In the genomic region with DNA sequence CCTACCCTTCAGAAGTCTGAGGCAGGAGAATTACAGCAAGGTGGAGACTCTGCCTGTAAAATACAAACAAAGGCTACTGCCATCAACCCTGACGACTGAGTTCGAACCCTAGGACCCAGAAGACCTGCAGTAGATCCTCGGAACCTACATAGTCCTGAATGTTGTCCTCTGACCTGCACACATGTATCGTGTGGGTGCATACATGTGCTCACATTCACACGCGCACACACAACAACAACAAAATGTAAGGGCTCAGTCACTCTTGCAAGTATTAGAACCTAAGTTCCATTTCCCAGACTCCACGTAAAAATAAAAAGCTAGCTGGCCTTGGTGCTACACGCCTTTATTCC, we compare ENCODE assay signal across 8 mouse cellular contexts. TPM values are rescaled to one million over a fixed set of nuclear protein-coding genes. Genes with fewer than 3 reads are reported as not detected.
DNase-seq lines count a peak whose midpoint lies in the region; ATAC-seq and TF ChIP-seq lines count a peak whose summit lies in the region.

No protein-coding gene starts in this region.

- no peak for TF ChIP-seq POLR2A in heart, adult 2 months (IDR thresholded peaks at IDR 0.05; ENCODE audit: insufficient read depth, low read depth, low read length)
- no peak for TF ChIP-seq POLR2A in thymus, adult 2 months (IDR thresholded peaks at IDR 0.05; ENCODE audit: control insufficient read depth, extremely low read depth, insufficient read depth, low read length, poor library complexity)

- H3K4me2 ChIP-seq in liver, embryonic 12.5 days: peak overlapping the region; percentile 93
- H3K4me2 ChIP-seq in stomach, postnatal 0 days (replicated peaks; ENCODE audit: low read depth): peak overlapping the region; percentile 86

- H3K79me2 ChIP-seq in heart, adult 2 months (replicated peaks; ENCODE audit: control insufficient read depth, insufficient read depth, low read length): peaks cover 3% of the 10 kb centered on the region

- ATAC-seq in liver, embryonic 12.5 days: peak; percentile 23; the same call in 1 of the 2 replicates
- ATAC-seq in stomach, postnatal 0 days (ENCODE audit: low FRiP score, low TSS enrichment): no peak

- H3K4me3 ChIP-seq in heart, adult 2 months: peak overlapping the region; percentile 84
- peak overlapping the region; percentile 63 for H3K4me3 ChIP-seq in thymus, adult 2 months (ENCODE audit: control insufficient read depth, insufficient read depth, low read length)
- peak overlapping the region; percentile 94 for H3K4me3 ChIP-seq in liver, embryonic 12.5 days
- H3K4me3 ChIP-seq in stomach, postnatal 0 days (ENCODE audit: low read depth, low read length): peak overlapping the region; percentile 81

- intact Hi-C loops in heart, adult 2 months (cut with DNase I): loop anchor here (5.0 kb wide), 1 partner anchor 82 kb away; the partner anchor contains the start of gene Cttn

- peak overlapping the region; percentile 65 for H3K9ac ChIP-seq in heart, adult 2 months (ENCODE audit: low read depth, low read length)
- H3K9ac ChIP-seq in liver, embryonic 12.5 days: peak overlapping the region; percentile 74
- H3K9ac ChIP-seq in stomach, postnatal 0 days (ENCODE audit: low read length): peak overlapping the region; percentile 67

- peaks cover 9% of the 10 kb centered on the region for H3K36me3 ChIP-seq in heart, adult 2 months (ENCODE audit: control insufficient read depth, insufficient read depth, low read length)
- peaks cover 4% of the 10 kb centered on the region; the same call in 1 of the 2 replicates for H3K36me3 ChIP-seq in thymus, adult 2 months (ENCODE audit: control insufficient read depth, insufficient read depth, low read length)
- peaks cover 31% of the 10 kb centered on the region for H3K36me3 ChIP-seq in liver, embryonic 12.5 days
- H3K36me3 ChIP-seq in stomach, postnatal 0 days (ENCODE audit: control insufficient read depth, insufficient read depth, low read length): peaks cover 6% of the 10 kb centered on the region; the same call in 1 of the 2 replicates

- TF ChIP-seq EP300 in heart, adult 2 months (IDR thresholded peaks at IDR 0.05; ENCODE audit: insufficient read depth, low read depth, low read length): 0 out of 2 replicates have a peak, but pooled peaks have one; percentile 7
- TF ChIP-seq EP300 in stomach, postnatal 0 days (optimal IDR thresholded peaks at IDR 0.05): no peak

- DNase-seq in heart, adult 2 months: no peak
- no peak for DNase-seq in heart, adult 11 months
- DNase-seq in thymus, adult 2 months: no peak
- DNase-seq in thymus, postnatal 0 days (ENCODE audit: low spot score): no peak
- DNase-seq in stomach, postnatal 0 days (ENCODE audit: low spot score): no peak
- DNase-seq in embryo, embryonic 11 days: no peak
- no peak for DNase-seq in embryo, embryonic 9.5 days (ENCODE audit: extremely low spot score)

- WGBS in heart, adult 2 months: 19% methylated on average over 8 of the region's 8 CpGs
- WGBS in thymus, adult 2 months: 39% methylated on average over 8 of the region's 8 CpGs
- WGBS in liver, embryonic 12.5 days (ENCODE audit: insufficient replicate concordance): 31% methylated on average over 8 of the region's 8 CpGs
- 22% methylated on average over 8 of the region's 8 CpGs for WGBS in stomach, postnatal 0 days

- no peaks in the 10 kb centered on the region for H3K27me3 ChIP-seq in heart, adult 2 months (ENCODE audit: control insufficient read depth, insufficient read depth, low read length)
- H3K27me3 ChIP-seq in thymus, adult 2 months (ENCODE audit: control insufficient read depth, insufficient read depth, low read length): no peaks in the 10 kb centered on the region
- peaks cover 14% of the 10 kb centered on the region for H3K27me3 ChIP-seq in liver, embryonic 12.5 days (replicated peaks)
- H3K27me3 ChIP-seq in stomach, postnatal 0 days (ENCODE audit: control insufficient read depth, insufficient read depth, low read length): no peaks in the 10 kb centered on the region

- peak overlapping the region; percentile 80 for H3K27ac ChIP-seq in heart, adult 2 months
- peak overlapping the region; percentile 42; the same call in 1 of the 2 replicates for H3K27ac ChIP-seq in thymus, adult 2 months (ENCODE audit: control insufficient read depth, insufficient read depth, low read length)
- peak overlapping the region; percentile 39 for H3K27ac ChIP-seq in liver, embryonic 12.5 days
- H3K27ac ChIP-seq in stomach, postnatal 0 days (replicated peaks): peak overlapping the region; percentile 69; the same call in 1 of the 2 replicates

- H3K9me3 ChIP-seq in liver, embryonic 12.5 days (replicated peaks): no peaks in the 10 kb centered on the region
- no peaks in the 10 kb centered on the region for H3K9me3 ChIP-seq in stomach, postnatal 0 days (ENCODE audit: control insufficient read depth, low read length)

- peaks cover 7% of the 10 kb centered on the region for H3K4me1 ChIP-seq in heart, adult 2 months (ENCODE audit: control insufficient read depth, insufficient read depth, low read length)
- peaks cover 14% of the 10 kb centered on the region for H3K4me1 ChIP-seq in thymus, adult 2 months (replicated peaks; ENCODE audit: control insufficient read depth, insufficient read depth, low read length)
- H3K4me1 ChIP-seq in liver, embryonic 12.5 days: peaks cover 44% of the 10 kb centered on the region
- H3K4me1 ChIP-seq in stomach, postnatal 0 days (replicated peaks; ENCODE audit: control insufficient read depth, insufficient read depth): peaks cover 3% of the 10 kb centered on the region; the same call in 1 of the 2 replicates

- no peak for TF ChIP-seq CTCF in heart, adult 2 months (IDR thresholded peaks at IDR 0.05)
- TF ChIP-seq CTCF in thymus, adult 2 months (IDR thresholded peaks at IDR 0.05; ENCODE audit: borderline replicate concordance, control insufficient read depth, extremely low read depth, insufficient read depth, low read length, poor library complexity): no peak
- no peak for TF ChIP-seq CTCF in stomach, postnatal 0 days (IDR thresholded peaks at IDR 0.05; ENCODE audit: low read depth)

RNA-seq across cellular contexts. Expression of gene Ppfia1, which starts 0.6 kb away (rescaled TPM):
- total RNA-seq in heart, adult 2 months (2021): 10 to 100 TPM; 41.4 to 46.0 TPM
- 27.0 and 38.5 TPM in 2 replicates for polyA plus RNA-seq in heart, adult 2 months (2012; rRNA removed)
- polyA plus RNA-seq in thymus, adult 2 months (2012; rRNA removed): 57.0 and 59.8 TPM in 2 replicates
- polyA plus RNA-seq in thymus, postnatal 0 days (2015; fragmentation: Nextera tagmentation; extraction: Ambion mirVana): 26.0 and 27.0 TPM in 2 replicates
- 29.1 and 29.9 TPM in 2 replicates for polyA plus RNA-seq in liver, embryonic 12.5 days (2016; fragmentation: Nextera tagmentation; extraction: Ambion mirVana)
- 15.2 and 16.1 TPM in 2 replicates for polyA plus RNA-seq in stomach, postnatal 0 days (2015; fragmentation: Nextera tagmentation; extraction: Ambion mirVana)

RNA-seq across cellular contexts. Expression of gene Fadd, which starts 28.2 kb away (rescaled TPM):
- 1 to 10 TPM; 8.2 to 8.6 TPM for total RNA-seq in heart, adult 2 months (2021)
- polyA plus RNA-seq in heart, adult 2 months (2012; rRNA removed): 13.4 and 15.6 TPM in 2 replicates
- polyA plus RNA-seq in thymus, adult 2 months (2012; rRNA removed): 15.2 and 15.3 TPM in 2 replicates
- polyA plus RNA-seq in thymus, postnatal 0 days (2015; fragmentation: Nextera tagmentation; extraction: Ambion mirVana): 8.3 and 10.0 TPM in 2 replicates
- polyA plus RNA-seq in liver, embryonic 12.5 days (2016; fragmentation: Nextera tagmentation; extraction: Ambion mirVana): 7.7 and 8.0 TPM in 2 replicates
- 7.8 and 8.9 TPM in 2 replicates for polyA plus RNA-seq in stomach, postnatal 0 days (2015; fragmentation: Nextera tagmentation; extraction: Ambion mirVana)
